Mouse (Mus musculus): ENCODE data around the gene Gpcpd1.

The Gpcpd1 gene

GRCm38 (mm10) chr2:132516130-132517030, 71.1 kb downstream of the Gpcpd1 start:
- DNase-seq, result peak; percentile 56

DNA sequence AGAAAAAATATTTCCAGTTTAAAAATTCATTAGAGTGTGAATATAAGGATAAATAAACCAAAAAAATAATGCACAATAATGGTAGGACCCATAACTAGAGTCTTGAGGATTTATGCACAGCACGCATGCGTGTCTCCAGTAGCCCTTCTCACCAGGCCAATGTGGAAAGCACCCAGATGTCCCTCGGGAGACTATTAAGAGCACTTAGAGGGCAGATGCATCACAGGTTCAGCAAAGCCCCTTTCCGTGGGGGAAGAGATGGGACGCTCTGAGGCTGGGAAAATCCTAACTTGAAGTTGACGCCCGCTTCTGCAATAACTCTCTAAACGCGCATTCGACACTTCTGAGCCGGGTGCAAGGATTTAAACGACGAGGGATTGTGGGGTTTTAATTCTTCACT, 71.9 kb downstream of the Gpcpd1 start:
- no peak for DNase-seq

DNA sequence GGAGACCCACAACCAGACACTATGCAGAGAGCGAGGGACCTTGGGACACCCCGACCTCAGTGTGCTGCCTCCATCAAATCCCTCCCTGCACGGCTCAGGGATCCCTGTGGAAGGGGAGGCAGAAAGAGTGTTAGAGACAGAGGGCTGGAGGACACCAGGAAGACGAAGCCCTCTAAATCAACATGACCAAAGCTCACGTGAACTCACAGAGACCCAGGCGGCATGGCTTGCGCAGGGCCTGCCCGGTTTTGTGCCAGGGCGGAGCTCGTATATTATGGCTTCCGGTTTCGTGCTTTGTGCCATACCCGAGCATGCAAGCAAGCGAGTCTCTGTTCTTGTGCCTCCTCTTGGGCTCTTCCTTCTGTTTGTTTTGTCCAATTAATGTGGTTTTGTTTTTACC, 72.5 kb downstream of the Gpcpd1 start:
- DNase-seq, result no peak

DNA sequence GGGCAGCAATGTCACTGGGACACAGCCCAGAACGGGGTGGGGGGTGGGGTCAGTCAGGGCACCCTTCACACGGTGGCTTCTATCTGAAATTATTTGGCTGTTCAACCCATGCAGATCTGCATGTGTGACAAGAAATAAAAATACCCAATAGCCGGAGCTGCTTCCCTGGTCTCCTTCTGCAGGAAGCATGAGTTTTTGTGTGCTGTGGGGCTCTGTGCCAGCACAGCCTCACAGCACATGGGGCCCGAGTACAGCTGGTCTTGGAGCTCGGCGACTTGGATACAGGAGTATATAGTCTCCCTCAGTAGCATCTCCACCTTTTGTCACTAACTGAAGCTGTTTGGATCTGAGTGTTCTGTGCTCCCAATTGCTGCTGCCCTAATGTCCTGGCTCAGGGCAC, 73.2 kb downstream of the Gpcpd1 start:
- DNase-seq, result no peak

DNA sequence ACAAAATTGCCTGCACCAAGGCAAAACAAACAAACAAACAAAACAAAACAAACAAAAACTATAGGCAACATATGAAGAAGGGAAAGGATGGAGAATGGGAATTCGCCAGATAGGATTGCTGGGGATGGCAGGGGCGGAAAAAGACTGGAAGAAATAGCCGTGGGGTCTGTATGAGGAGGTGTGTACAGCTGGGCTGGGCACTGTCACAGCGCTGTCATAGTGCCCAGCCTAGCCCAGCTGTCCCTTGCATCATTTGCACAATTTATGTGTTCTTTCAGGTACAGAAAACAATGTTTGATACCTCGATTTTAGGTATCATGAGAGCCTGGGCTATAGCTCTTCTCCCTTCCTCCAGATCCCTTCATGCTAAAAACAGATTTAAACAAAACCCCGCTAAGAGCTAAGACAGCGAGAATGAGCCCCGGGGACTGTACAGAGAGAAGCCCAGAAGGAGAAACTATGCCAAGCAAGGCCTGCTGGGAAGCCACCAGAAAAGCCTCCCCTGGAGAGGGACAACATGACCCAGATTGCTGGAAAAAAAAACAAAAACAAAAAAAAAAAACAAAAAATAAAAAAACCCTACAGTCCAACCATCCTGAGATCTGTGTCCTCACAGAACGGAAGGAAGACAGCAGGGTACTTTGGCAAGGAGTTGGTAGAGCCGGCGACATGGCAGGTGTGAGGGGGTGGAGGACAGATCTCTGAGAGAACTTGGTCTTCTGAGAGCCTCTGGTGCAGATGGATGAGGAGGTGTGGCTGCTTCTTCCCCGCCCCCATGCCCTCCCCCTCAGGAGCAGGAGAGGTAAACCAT, 74.0 kb downstream of the Gpcpd1 start:
- DNase-seq, result no peak

DNA sequence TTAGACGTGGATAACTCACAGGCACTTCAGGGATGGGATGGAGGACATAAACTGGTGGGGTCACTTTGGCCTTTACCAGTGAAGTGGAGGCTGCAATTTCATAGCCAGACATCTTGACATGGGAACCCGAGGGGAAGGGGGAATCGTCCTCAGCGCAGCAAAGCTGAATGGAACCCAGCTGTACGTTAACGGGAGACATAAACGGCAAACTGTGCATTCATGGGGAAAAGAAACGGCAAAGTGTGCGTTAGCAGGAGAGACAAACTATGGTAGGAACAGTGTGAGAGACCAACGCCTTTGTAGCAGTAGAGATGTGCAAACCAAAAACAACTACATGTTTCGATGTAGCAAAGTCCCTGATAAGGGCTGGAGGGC, 74.6 kb downstream of the Gpcpd1 start:
- DNase-seq, result no peak

DNA sequence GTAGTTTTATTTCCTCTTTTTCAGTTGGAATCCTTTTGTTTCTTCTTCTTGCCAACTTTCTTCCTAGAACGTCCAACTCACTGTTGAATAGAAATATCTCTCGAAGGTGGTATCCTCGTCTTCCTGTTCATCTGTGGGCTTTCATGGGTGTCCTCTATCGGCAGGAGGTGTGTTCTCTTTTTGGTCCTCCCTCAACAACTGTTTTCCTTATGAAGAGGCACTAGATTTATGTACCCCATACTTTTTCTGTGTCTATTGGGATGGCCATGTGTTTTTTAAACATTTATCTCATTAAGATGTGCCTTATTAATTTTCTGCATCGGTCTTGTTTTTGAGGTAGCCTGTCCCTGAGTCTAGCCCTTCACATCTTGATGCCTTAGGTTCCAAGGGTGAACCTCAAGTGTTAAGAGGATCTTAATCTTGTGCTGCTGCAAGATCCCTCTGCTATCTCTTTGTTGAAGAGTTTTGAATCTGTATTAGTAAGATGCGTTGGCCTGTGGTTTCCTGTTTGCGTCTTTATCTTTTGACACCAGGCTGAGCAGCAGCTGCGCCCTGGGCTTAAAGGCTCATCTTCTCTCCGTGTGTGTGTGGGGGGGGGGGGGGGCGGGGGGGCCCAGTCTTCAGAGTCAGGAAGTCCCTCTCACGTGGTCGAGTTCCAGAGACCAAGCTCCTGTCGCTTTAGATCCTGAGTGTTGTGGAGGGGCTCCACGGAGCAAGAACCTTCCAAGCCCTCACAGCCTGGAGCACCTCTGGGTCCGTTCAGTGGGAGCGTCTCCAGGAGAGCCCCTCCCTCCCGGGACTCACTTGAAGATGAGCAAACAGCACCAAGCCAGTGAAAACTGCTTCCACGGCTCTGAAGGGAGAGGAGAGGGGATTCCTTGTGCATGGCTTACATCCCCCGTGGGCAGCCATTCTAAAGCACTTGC, 75.2 kb downstream of the Gpcpd1 start:
- DNase-seq, result no peak

GRCm38 (mm10) chr2:132511011-132511818, 76.3 kb downstream of the Gpcpd1 start:
- DNase-seq, result no peak

- no peak for DNase-seq
Measured at GRCm38 (mm10) chr2:132509714-132510113, 77.8 kb downstream of the Gpcpd1 start.

GRCm38 (mm10) chr2:132509261-132509660, 78.3 kb downstream of the Gpcpd1 start:
- no peak for DNase-seq

DNA sequence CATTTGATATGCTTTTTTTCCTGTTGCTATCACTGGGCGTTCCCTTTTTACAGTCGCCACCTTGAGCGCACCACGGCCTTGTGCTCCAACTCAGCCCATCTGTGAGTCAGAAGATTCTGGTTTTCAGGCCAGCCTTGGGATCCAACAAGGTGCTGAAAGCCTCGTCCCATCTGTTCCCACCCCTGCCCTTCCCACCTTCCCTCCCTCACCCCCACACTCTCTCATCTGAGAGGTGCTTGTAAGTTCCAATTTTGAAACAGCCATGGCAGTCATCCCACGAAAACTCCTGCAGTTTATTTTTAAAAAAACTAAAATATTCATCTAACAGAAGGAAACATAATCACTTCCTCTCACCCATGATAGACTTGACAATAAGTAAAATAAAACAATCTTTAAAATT, 80.0 kb downstream of the Gpcpd1 start:
- DNase-seq, result no peak

DNA sequence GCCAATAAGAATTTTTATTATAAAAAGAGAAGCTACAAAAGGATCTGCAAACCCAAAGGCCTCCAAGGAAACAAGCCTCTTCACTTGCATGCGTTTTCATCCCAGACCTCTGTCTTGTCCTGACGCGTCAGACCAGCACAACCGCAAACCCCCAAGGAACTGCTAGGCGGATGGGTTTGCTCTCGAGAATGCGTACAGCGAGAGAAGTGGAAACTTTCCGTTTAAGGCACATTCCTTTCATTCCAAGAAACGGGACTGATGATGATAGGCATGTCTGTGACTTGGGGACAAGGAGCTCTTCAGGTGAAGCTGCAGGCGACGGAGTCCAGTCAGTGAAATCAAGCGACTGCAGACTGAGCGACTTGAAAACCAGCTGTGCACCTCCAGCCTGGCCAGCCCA, 80.4 kb downstream of the Gpcpd1 start:
- DNase-seq, result no peak

DNA sequence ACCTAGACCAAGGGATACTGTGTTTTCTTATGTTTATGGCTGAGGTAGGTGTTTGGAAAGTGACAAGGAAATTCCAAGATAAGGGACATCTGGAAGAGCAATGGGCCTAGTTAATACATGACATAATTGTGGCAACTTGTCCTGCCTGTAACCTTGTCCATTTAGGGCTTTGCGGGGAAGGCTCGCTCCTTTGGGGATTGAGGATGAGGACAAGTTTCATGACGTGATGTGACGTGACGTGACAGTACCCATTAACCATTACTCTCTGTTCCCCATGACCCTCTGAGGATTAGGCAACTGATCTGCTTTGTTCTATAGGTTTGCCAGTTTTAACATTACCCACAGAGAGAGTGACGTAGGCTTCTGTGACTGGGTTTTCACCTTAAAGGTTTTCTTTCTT, 81.7 kb downstream of the Gpcpd1 start:
- DNase-seq, result no peak

DNA sequence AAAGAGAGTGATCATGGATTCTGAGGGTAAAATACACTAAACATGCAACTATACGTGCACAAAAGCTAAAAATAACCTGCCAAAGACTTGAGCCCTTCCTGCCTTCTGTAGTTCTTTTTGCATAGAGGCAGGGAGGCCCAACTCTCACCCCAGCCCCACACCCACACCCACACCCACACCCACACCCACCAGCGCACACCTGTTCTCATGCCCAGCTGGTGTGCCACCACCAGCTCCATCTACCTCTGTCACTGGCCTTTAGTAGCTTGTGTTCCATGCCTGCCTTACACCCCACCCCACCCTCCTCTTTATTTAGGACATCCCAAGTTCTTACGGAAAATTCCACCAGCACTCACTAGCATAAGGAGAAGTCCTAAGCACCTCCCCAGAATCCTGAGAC, 89.2 kb downstream of the Gpcpd1 start:
- no peak for DNase-seq

DNA sequence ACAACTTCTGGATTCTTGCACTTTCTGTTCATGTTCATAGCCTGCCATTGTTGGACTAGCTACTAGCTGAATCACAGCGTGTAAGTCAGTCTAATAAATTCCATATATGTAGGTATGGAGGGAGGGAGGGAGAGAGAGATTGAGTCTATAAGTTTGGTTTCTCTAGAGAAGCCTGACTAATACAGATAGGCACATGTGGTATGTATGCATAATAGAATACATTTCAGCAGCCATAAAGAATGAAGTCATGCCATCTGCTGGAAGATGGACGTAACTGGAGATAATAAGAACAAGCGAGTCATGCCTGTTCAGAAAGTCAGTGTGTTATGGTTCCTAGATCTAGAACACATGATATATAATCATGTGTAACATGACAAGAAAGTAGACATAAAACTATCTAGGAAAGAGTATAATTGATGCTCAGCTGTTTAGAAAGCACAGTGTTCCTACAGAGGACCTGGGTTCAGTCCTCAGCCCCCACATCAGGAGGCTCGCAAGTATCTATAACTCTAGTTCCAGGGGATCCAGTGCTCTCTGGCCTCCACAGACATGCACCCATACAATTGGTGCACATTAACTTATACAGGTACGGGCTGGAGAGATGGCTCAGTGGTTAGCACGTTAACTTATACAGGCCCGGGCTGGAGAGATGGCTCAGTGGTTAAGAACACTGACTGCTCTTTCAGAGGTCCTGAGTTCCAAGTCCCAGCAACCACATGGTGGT, 90.0 kb downstream of the Gpcpd1 start:
- DNase-seq, result no peak

DNA sequence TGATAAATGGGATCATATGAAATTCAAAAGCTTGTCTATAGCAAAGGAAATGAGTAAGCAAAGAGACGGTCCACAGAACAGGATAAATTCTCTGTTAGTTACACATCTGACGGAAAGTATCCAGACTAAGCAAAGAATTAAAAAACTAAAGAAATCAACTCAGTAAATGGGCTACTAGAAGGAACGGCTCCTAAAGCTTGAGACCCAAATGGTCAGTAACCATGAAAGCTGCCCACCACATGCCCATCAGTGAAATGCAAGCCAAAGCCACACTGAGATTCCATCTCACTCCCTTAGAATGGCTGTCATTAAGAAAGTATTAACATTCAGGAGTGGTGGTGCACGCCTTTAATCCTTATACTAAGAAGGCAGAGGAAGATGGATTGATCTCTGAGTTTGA, 94.3 kb downstream of the Gpcpd1 start:
- no peak for DNase-seq

DNA sequence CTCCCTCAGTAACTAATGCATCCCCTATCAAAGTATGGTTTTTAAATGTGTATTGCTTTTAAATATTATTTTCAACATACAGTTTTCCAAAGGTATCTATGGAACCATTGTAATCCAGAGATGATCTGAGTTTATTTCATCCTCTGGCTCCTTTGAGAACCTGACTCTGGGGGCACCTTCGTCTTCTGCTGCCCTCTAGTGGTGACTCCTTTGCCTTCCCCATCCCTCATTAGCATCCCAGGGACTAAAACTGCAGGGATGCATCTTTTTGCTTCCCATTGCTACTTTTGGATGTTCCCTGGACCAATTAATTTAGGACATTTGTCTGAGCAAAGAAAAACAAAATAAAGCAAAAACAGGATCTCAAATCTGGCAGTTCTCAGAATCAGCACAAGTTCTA, 102.1 kb downstream of the Gpcpd1 start:
- peak; percentile 71 for DNase-seq

GRCm38 (mm10) chr2:132481547-132481946, 106.0 kb downstream of the Gpcpd1 start:
- DNase-seq, result no peak
